Mouse (Mus musculus) bone marrow macrophage, adult 2 months (primary cell): ENCODE measurements around the gene Smim14.

Experiments used
- CTCF ChIP-seq: IDR thresholded peaks from 2 replicates; pipeline ENCODE4 v1.5.1; 2012; ENCODE audit warnings: low read depth, mild to moderate bottlenecking, low read length, moderate library complexity
- POLR2A ChIP-seq: IDR thresholded peaks from 2 replicates; pipeline ENCODE4 v1.6.1; 2012; ENCODE audit warnings: mild to moderate bottlenecking, low read depth, low read length, borderline replicate concordance

DNA sequence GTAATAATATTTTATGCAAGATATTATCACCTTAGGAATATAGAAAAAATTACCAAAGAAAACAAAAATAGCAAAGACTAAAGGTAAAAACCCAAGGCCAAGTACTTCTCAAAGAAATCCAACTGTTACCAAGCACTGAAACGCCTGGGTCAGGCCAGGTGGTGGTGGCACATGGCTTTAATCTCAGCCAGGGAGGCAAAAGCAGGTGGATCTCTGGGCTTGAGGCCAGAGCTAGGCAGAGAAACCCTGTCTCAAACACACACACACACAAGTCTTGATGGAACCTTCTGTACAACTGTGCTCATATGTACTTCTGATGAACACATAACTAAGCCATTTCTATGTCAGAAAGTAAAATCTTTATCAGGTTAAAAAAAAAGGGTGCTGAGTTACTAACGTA is 89.2 kb downstream of the Smim14 start:
- no peak for TF ChIP-seq CTCF
- no peak for TF ChIP-seq POLR2A
